Mouse (Mus musculus) left cerebral cortex, adult 18-20 months (tissue): ENCODE measurements around the gene Smoc1. TPM values are rescaled to one million over a fixed set of nuclear protein-coding genes. Genes with fewer than 3 reads are reported as not detected.

Experiments
- DNase-seq, 2 experiments: peaks; one replicate each; pipeline ENCODE4 v3.0.0; 2021 to 2022; ENCODE audit warnings: low spot score in 2 of 2, mixed read lengths in 1 of 2
- microRNA-seq, 2 experiments: library from miRNA; unstranded; fragments of <30 nt; microRNA quantifications; one replicate each; pipeline ENCODE4 v1.2.0; 2021
- total RNA-seq, 2 experiments: library from RNA; stranded (reverse); gene quantifications; 2 replicates each; pipeline ENCODE4 v1.2.3; 2021

The Smoc1 gene
- total RNA-seq, 2 experiments from 2014 or later = 7.4 to 10.4 TPM

DNA sequence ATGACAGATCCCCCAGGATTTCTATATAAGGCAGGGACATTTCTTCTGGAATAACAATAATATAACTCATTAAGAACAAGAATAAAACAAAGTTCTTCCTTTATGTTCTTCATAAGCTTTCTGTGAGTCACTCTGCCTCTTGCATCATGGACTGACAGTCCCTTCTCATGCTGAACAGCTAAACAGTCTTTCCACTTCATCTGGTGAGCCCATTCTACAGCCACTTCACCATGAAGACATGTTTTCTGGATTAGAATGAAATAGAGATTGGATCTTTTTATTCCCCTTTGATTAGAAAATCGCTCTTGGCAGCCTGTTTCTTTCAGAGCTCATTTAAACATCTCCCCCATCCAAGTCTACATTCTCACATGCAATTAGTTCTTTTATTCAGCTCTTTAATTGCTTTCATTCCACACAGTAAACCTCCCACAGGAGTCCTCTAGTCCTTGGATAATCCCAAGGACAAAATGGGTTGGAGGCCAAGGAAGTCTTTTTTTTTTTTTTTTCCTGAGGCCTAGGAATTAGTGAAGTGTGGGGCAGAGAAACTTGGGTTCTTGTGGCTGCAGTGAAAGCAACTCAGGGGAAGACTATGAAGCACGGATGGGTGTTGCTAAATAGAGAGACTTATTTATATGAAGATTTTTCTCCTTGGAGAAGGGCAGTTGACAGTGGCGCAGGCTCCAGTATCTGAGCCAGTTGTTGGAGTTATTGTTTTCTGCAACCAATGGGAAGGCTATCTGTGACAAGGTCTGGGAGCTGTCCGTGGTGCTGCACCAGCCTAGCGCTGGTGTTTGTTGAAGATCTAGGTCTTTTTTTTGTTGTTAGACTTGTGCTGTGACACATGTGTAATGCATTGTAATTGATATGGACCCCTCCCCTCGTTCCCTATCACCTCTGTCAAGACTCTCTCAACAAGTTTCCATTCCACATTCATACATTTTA is 179.3 kb downstream of the Smoc1 start:
- no peak for DNase-seq

DNA sequence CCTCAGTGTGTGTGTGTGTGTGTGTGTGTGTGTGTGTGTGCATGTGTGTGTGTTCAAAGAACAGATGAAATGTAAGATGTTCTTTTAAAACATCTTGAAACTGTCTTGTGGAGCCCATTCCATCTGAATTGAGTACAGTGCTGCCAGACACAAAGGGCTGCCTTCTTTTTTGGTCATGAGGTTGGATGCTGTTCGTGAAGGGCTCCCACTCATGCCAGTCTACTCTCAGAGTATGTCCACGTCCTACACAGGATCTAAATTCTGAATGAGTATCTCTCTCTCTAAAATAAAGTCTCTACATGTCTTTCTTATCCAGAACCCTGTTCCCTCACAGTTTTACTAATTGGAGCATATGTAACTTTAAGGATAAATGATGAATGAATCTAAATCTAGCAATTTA is 182.0 kb downstream of the Smoc1 start:
- no peak for DNase-seq

DNA sequence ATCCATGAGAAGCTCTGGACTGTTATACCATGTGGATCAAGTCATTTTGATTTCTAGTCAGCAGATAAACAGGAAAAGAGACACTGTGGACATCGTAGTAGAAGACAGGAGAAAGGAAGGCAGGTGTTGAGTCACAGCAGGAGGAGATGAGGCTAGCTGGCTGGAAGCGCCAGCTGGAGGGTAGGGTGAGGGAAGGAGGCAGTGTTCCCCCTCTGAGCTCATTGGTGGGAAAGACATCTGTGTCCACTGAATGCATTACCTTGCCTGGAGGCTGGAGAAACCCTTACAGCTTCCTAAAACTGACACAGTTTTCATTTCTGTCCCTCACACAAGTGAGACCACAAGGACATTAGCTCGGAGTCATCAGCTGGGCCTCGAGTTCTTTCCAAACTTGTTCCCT is 192.7 kb downstream of the Smoc1 start:
- no peak for DNase-seq

DNA sequence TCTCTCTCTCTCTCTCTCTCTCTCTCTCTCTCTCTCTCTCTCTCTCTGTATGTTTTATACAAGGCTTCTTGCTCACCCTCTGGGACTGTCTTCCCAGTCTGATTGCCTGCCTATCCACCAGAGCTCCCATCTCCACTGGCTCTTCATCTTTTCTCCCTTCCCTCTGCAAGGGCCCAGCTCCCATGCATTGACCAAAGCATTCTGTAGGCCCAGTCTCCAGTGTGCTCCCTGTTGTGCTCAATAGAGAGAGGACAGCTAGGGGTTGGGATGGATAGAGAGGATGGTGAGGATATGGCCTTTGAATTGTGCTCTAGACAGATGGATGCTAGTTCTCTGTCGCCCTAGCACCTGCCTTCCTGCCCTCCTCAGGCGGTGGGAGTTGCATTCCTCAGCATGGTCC is 196.7 kb downstream of the Smoc1 start:
- no peak for DNase-seq

DNA sequence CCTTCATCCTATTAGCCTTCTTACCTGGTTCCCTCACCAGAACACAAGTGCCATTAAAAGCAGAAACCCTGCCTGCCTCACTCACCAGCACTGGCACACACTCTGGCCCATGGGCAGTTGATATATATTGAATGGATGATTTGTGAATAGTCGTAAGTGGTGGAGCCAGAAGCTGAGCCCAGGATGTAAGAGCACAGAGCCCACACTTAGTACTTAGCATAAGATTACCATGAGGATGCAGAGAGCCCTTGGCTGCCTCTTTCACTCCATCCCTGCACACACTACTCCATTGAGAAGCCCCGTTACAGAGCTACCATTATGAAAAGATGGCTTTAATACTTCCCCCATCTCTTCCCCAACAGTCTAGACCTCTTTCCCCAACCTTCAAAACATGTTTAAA is 198.2 kb downstream of the Smoc1 start:
- DNase-seq = no peak

DNA sequence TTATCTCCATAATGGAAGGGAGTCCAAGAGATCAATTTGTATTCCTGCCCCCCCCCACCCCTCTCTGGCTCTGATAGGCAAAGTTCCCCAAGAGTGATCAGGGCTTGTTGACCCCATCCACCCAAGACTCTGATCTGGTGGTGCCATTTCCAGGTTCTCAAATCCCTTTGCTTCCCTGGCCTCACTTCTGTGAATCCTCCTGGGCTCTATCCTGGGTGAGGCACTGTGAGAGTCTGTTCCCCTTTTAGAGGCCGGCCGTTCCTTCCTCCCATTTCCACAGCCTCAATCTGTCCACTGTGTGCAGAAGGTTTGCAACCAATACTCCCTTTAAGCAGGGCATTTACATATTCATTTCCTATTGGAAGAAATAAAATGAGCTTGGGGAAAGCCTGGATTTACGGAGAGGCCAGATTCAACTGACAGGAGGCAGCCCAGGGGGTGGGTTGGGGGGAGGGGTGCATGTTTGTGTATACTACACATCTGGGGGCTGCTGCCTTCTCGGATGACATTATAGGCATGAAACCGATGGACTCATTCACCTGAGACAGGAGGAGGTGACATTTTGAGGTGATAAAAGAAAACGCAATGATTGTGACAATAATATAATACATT is 199.5 kb downstream of the Smoc1 start:
- no peak for DNase-seq

DNA sequence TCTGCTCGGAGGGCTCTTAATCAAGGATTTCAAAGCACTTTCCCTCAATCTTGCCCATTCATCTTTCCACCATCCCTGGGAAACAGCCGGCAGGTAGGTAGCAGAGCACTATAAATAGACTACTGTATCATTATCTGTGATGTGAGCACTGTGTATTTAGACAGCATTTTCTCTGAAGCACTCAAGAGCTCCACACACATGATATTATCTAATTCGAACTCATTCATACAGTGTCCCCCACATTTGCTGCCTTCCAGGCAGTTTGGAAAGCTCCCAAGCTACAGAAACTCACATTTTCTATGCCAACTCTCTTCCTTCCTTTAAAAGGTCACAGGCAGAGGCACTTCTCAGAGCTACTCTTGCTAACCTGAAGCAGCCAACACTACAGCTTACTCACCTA is 200.0 kb downstream of the Smoc1 start:
- no peak for DNase-seq

DNA sequence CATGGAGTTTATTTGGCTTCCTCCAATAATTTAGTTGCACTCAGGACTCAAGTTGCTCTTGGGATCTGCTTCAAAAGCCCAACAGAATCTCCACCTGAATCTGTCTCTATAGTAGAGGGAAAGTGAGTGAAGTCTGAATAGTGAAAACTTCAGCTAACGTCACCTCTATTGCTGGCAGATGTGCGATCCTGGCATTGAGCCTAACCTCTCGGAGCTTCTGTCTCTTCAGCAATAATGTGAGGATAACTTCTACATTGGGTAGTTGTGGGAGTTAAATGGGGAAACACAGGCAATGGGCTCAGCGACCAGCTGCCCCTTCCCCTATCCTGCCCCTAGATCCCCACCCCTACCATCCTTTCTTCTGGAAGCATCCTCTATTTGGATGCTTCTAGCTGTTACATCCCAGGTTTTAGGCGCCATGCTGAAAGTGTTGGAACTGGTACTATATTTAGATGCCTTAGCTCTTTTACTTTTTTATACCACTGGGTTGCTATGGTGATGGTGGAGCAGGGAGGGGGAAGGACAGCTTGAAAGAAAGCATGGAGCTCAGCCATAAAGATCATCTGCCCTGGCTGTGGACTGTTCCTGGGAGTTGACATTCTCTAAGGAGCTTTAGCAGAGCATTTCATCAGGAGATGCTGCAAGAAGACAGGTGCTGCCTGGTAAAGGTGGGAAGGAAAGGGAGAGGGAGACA is 201.3 kb downstream of the Smoc1 start:
- peak; percentile 63 to 72 for DNase-seq

DNA sequence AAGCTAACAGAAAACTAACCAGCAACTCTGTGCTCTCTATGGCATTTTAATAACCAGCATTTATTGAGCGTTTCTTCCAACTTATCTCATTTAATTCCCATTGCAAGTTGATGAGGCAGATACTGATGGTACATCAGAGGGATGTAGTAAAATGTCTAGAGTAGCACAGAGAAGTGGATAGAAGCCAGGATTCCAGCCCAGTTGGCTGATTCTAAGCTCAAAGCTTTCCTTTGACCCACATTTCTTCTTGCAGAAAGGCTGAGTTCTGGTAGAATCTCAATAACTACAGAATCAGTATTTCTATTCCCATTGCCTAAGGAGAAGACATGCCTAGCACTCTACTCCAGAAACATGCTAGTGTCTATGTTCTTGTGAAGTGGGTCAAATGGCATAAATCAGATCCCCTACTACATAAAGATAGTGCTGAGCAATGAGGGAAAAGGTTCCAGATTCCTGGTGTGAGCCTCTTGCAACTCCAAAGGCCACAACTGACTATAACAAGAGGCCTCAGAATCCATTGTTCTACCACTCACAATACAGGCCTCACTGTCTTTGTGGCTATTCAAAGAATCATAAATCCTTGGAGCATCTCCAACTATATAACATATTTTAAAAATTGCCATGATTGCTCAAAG is 207.3 kb downstream of the Smoc1 start:
- no peak for DNase-seq

DNA sequence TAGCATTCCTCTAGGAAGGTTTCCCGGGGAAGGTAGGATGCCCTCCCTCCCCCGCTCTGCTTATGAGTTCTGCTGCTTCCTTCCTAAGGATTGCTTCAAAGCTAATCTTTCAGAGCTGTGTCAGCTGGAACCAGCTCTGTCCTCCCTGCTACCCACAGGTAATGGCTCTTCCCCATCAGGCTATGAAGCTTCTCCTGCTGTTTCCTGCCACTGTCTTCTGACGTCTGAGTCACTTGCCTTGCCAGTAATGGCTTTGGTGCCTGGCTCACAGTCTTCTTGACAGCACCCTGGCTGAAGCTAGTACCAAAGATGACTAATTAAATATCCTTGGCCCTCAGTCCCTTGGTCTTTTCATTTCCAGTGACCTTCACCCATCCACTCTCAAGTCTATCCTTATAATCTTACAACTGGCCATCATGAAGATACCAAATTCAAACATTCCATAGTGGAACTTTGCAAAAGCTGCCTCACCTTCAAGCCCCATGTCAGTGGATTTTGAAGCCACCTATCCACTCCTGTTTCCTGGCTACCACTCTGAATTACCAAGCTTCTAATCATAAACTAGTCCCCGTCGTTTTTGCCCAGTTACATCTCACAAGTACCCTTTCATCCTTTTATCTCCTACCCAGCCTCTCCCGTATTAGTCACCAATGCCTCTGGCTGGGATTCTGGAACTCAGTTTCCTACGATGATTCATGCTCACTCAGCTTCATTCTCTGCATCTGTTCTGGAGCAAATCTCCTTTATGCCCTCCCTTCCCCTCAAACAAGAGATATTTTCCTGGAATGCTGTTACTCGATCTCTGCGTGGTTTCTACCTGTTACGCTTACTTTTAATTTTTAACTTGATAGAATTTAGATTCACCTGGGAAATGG is 209.1 kb downstream of the Smoc1 start:
- no peak for DNase-seq

Small RNA genes lying within 50 kb of the gene (microRNA-seq; reads per million reads assigned to microRNA genes)
- gene Mir3067 = 0.50 to 1.5 reads per million in 2 experiments

Other genes with a start within 250 kb of the Smoc1 start
- 10 to 100 TPM; 34.8 to 35.7 TPM for gene Susd6, start 236.3 kb upstream of the Smoc1 start, total RNA-seq
- gene Srsf5, start 81.3 kb upstream of the Smoc1 start, total RNA-seq = 100 to 1,000 TPM; 277 to 300 TPM
- gene Slc10a1, start 58.1 kb upstream of the Smoc1 start, total RNA-seq = not detected